8 mouse cellular contexts compared by ENCODE assay signal in genomic region chrX:162643789-162644092, GRCm38 (mm10). TPM values are rescaled to one million over a fixed set of nuclear protein-coding genes. Genes with fewer than 3 reads are reported as not detected.
DNase-seq lines count a peak whose midpoint lies in the region; ATAC-seq and TF ChIP-seq lines count a peak whose summit lies in the region.

No protein-coding gene starts in this region.

- H3K27me3 ChIP-seq in kidney, postnatal 0 days (ENCODE audit: insufficient read depth, low read length) = no peaks in the 10 kb centered on the region
- H3K27me3 ChIP-seq in embryonic facial prominence, embryonic 14.5 days (replicated peaks; ENCODE audit: control insufficient read depth, insufficient read depth, low read length) = peaks cover 32% of the 10 kb centered on the region
- peaks cover 8% of the 10 kb centered on the region; the same call in 1 of the 2 replicates for H3K27me3 ChIP-seq in intestine, embryonic 16.5 days (replicated peaks; ENCODE audit: control insufficient read depth, insufficient read depth, low read length)
- H3K27me3 ChIP-seq in neural tube, embryonic 13.5 days = peaks cover 51% of the 10 kb centered on the region

- H3K4me3 ChIP-seq in kidney, postnatal 0 days (replicated peaks; ENCODE audit: low read depth, low read length) = peak overlapping the region; percentile 46
- peak overlapping the region; percentile 57 for H3K4me3 ChIP-seq in embryonic facial prominence, embryonic 14.5 days (ENCODE audit: low read depth, low read length)
- peak overlapping the region; percentile 62 for H3K4me3 ChIP-seq in intestine, embryonic 16.5 days (ENCODE audit: low read length)
- H3K4me3 ChIP-seq in neural tube, embryonic 13.5 days = peak overlapping the region; percentile 59

- H3K9ac ChIP-seq in kidney, postnatal 0 days (ENCODE audit: low read depth, low read length) = peak overlapping the region; percentile 49
- peak overlapping the region; percentile 34; the same call in 1 of the 2 replicates for H3K9ac ChIP-seq in embryonic facial prominence, embryonic 14.5 days (ENCODE audit: low read depth, low read length)
- H3K9ac ChIP-seq in intestine, embryonic 16.5 days (ENCODE audit: low read depth, low read length) = no peak overlapping the region
- no peak overlapping the region for H3K9ac ChIP-seq in neural tube, embryonic 13.5 days

- TF ChIP-seq CTCF in kidney, postnatal 0 days (IDR thresholded peaks at IDR 0.05; ENCODE audit: low read depth) = no peak

- no peak for ATAC-seq in kidney, postnatal 0 days (replicated peaks; ENCODE audit: low FRiP score, low read depth)
- ATAC-seq in embryonic facial prominence, embryonic 14.5 days (ENCODE audit: low read depth) = no peak
- ATAC-seq in intestine, embryonic 16.5 days = no peak
- no peak; the same call in 1 of the 2 replicates for ATAC-seq in neural tube, embryonic 13.5 days (ENCODE audit: low read depth)

- no peak overlapping the region for H3K27ac ChIP-seq in kidney, postnatal 0 days
- no peak overlapping the region for H3K27ac ChIP-seq in embryonic facial prominence, embryonic 14.5 days (replicated peaks; ENCODE audit: low read depth, low read length)
- no peak overlapping the region for H3K27ac ChIP-seq in intestine, embryonic 16.5 days (ENCODE audit: low read length)
- H3K27ac ChIP-seq in neural tube, embryonic 13.5 days (replicated peaks) = no peak overlapping the region

- H3K9me3 ChIP-seq in kidney, postnatal 0 days (replicated peaks; ENCODE audit: low read length) = no peaks in the 10 kb centered on the region
- no peaks in the 10 kb centered on the region for H3K9me3 ChIP-seq in embryonic facial prominence, embryonic 14.5 days (ENCODE audit: control insufficient read depth, low read length)
- no peaks in the 10 kb centered on the region for H3K9me3 ChIP-seq in intestine, embryonic 16.5 days (ENCODE audit: control insufficient read depth, low read length)
- H3K9me3 ChIP-seq in neural tube, embryonic 13.5 days = no peaks in the 10 kb centered on the region

- DNase-seq in kidney, postnatal 0 days (ENCODE audit: low spot score) = no peak
- DNase-seq in kidney, adult 9 months = no peak
- DNase-seq in embryonic facial prominence, embryonic 14.5 days (ENCODE audit: low spot score) = no peak
- DNase-seq in spleen, adult 12 weeks (ENCODE audit: low spot score) = no peak
- no peak for DNase-seq in right cerebral cortex, postnatal 36 days (ENCODE audit: low spot score in 2 of 2)
- DNase-seq in retina, postnatal 1 day = no peak

- no peaks in the 10 kb centered on the region for H3K4me1 ChIP-seq in kidney, postnatal 0 days (replicated peaks; ENCODE audit: insufficient read depth, low read length)
- no peaks in the 10 kb centered on the region for H3K4me1 ChIP-seq in embryonic facial prominence, embryonic 14.5 days (ENCODE audit: control insufficient read depth, insufficient read depth, low read length)
- H3K4me1 ChIP-seq in intestine, embryonic 16.5 days (ENCODE audit: control insufficient read depth, insufficient read depth, low read length) = no peaks in the 10 kb centered on the region
- H3K4me1 ChIP-seq in neural tube, embryonic 13.5 days (replicated peaks) = no peaks in the 10 kb centered on the region

- WGBS in kidney, postnatal 0 days = 26% methylated on average over 4 of the region's 4 CpGs
- WGBS in embryonic facial prominence, embryonic 14.5 days = 23% methylated on average over 4 of the region's 4 CpGs
- WGBS in intestine, embryonic 16.5 days = 16% methylated on average over 4 of the region's 4 CpGs
- 12% methylated on average over 4 of the region's 4 CpGs for WGBS in neural tube, embryonic 13.5 days

- H3K36me3 ChIP-seq in kidney, postnatal 0 days (ENCODE audit: insufficient read depth, low read length) = no peaks in the 10 kb centered on the region
- H3K36me3 ChIP-seq in embryonic facial prominence, embryonic 14.5 days (ENCODE audit: control insufficient read depth, insufficient read depth, low read length) = no peaks in the 10 kb centered on the region
- H3K36me3 ChIP-seq in intestine, embryonic 16.5 days (ENCODE audit: control insufficient read depth, insufficient read depth, low read length) = no peaks in the 10 kb centered on the region
- no peaks in the 10 kb centered on the region for H3K36me3 ChIP-seq in neural tube, embryonic 13.5 days

- H3K4me2 ChIP-seq in kidney, postnatal 0 days (ENCODE audit: low read length) = peak overlapping the region; percentile 75
- peak overlapping the region; percentile 73 for H3K4me2 ChIP-seq in embryonic facial prominence, embryonic 14.5 days (ENCODE audit: low read depth, low read length)
- H3K4me2 ChIP-seq in intestine, embryonic 16.5 days (ENCODE audit: low read depth, low read length) = peak overlapping the region; percentile 91
- H3K4me2 ChIP-seq in neural tube, embryonic 13.5 days = peak overlapping the region; percentile 64

RNA-seq across cellular contexts. Expression of gene Reps2, which starts 0.3 kb away (rescaled TPM):
- 1.6 and 1.7 TPM in 2 replicates for polyA plus RNA-seq in kidney, postnatal 0 days (2015; fragmentation: Nextera tagmentation; extraction: Ambion mirVana)
- polyA plus RNA-seq in embryonic facial prominence, embryonic 14.5 days (2014; fragmentation: Nextera tagmentation; extraction: Ambion mirVana) = 3.1 and 4.2 TPM in 2 replicates
- polyA plus RNA-seq in intestine, embryonic 16.5 days (2015; fragmentation: Nextera tagmentation; extraction: Ambion mirVana) = 0.42 and 0.48 TPM in 2 replicates
- polyA plus RNA-seq in neural tube, embryonic 13.5 days (2015; fragmentation: Nextera tagmentation; extraction: Ambion mirVana) = 1.8 TPM in 2 replicates

Comparison
In these comparisons a context has a peak if more than half of its experiments do, and no peak if none do; other contexts are left out.
1. H3K9ac ChIP-seq: peak in kidney, postnatal 0 days (single experiment) and embryonic facial prominence, embryonic 14.5 days (single experiment); none in intestine, embryonic 16.5 days (single experiment) and neural tube, embryonic 13.5 days (single experiment).
2. Peak in every context shown above with its lines, with median percentiles within 50 percentile points of each other: H3K4me2 ChIP-seq and H3K4me3 ChIP-seq.